Mouse (Mus musculus) kidney, postnatal 0 days (tissue): ENCODE measurements at regions not wholly inside any gene's neighbourhood (a gene's known extent, or its start where the extent isn't known, plus 50 kb on each side); places are given as distances from the start of the nearest gene placed in this dataset.
A peak's percentile ranks its signal among the peaks of the same experiment; 100 is the strongest.

Experiments used
- ATAC-seq: fragments of 200-750 bp; cut with Nextera tagmentation; replicated peaks from 2 replicates; pipeline ENCODE4 v1.8.0; 2017; ENCODE audit warnings: low read depth, moderate number of reproducible peaks, moderate TSS enrichment, moderate library complexity; ENCODE audit not compliant: low FRiP score
- DNase-seq: peaks from one replicate; pipeline ENCODE4 v3.0.0-alpha.2; 2016; ENCODE audit warnings: low spot score
- H3K27ac ChIP-seq: fragments of 300-500 bp; sonication (generic); 2 replicates; pipeline ENCODE4 v1.5.1; 2014; ENCODE audit warnings: mild to moderate bottlenecking
- H3K27me3 ChIP-seq: fragments of 300-500 bp; sonication (generic); 2 replicates; pipeline ENCODE4 v1.6.1; 2014; ENCODE audit warnings: low read length, mixed read lengths; ENCODE audit not compliant: insufficient read depth
- H3K36me3 ChIP-seq: fragments of 300-500 bp; sonication (generic); 2 replicates; pipeline ENCODE4 v1.6.1; 2014; ENCODE audit warnings: low read length, mixed read lengths; ENCODE audit not compliant: insufficient read depth
- H3K4me1 ChIP-seq: fragments of 300-500 bp; sonication (generic); replicated peaks from 2 replicates; pipeline ENCODE4 v1.6.1; 2014; ENCODE audit warnings: antibody characterized with exemption, low read length, mixed read lengths; ENCODE audit not compliant: insufficient read depth
- H3K4me2 ChIP-seq: fragments of 300-500 bp; sonication (generic); 2 replicates; pipeline ENCODE4 v1.6.1; 2014; ENCODE audit warnings: mild to moderate bottlenecking, low read length, moderate library complexity, mixed read lengths
- H3K4me3 ChIP-seq: fragments of 300-500 bp; sonication (generic); replicated peaks from 2 replicates; pipeline ENCODE4 v1.5.1; 2014; ENCODE audit warnings: low read depth, low read length
- H3K9ac ChIP-seq: fragments of 300-500 bp; sonication (generic); 2 replicates; pipeline ENCODE4 v1.6.1; 2014; ENCODE audit warnings: low read depth, low read length
- H3K9me3 ChIP-seq: fragments of 300-500 bp; sonication (generic); replicated peaks from 2 replicates; pipeline ENCODE4 v1.6.1; 2016; ENCODE audit warnings: low read length, inconsistent platforms, mixed read lengths
- CTCF ChIP-seq: IDR thresholded peaks from 2 replicates; pipeline ENCODE4 v1.5.1; 2016; ENCODE audit warnings: antibody characterized with exemption, low read depth, mild to moderate bottlenecking, moderate library complexity
- WGBS: fragments of 180-500 bp; shearing (Covaris S2); extraction: QIAGEN DNeasy Blood & Tissue Kit; methylation state at CpG from one replicate; pipeline ENCODE4 v1.1.7; 2014; 5-methylcytosine and 5-hydroxymethylcytosine counted together

- WGBS, result 87% methylated on average over 1 of the region's 1 CpGs
- DNase-seq (no peak), ATAC-seq (no peak)
- Histone ChIP-seq H3K4me1 (no peaks in the 10 kb centered on the region), H3K4me3 (no peak overlapping the region), H3K4me2 (no peak overlapping the region), H3K27ac (no peak overlapping the region), H3K9me3 (no peaks in the 10 kb centered on the region), H3K36me3 (no peaks in the 10 kb centered on the region), H3K27me3 (no peaks in the 10 kb centered on the region), H3K9ac (no peak overlapping the region)
- TF ChIP-seq CTCF, result no peak
These were observed 79.1 kb upstream of the Tank start for GRCm38 (mm10) chr2:61499266-61499665.

DNA sequence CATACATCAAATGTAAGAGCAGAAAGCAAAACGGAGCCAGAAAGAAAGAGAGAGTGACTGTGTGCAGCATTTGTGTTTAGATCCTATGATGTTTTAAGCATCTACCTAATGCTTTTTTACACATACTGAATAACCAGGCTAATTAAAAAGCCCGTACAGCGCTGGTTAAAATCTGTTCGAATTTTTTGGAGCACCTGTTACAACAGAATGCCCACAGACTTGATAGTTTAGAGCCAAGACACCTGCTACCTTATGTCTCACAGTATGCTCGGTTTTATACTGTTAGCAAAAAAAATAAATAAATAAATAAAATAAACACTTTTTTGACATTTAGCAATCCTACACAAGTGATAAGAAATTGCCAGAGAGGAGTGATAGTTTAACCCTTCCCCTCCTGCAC lies 80.5 kb upstream of the Tank start:
- Histone ChIP-seq H3K9ac (no peak overlapping the region), H3K27ac (no peak overlapping the region), H3K9me3 (no peaks in the 10 kb centered on the region), H3K4me3 (no peak overlapping the region), H3K27me3 (no peaks in the 10 kb centered on the region), H3K36me3 (no peaks in the 10 kb centered on the region), H3K4me1 (no peaks in the 10 kb centered on the region), H3K4me2 (no peak overlapping the region)
- ATAC-seq (no peak), DNase-seq (no peak)
- no peak for TF ChIP-seq CTCF
- 54% methylated on average over 5 of the region's 5 CpGs for WGBS

- ATAC-seq, result no peak
- WGBS, result 89% methylated on average over 2 of the region's 2 CpGs
- H3K27me3 ChIP-seq, result no peaks in the 10 kb centered on the region
- H3K4me3 ChIP-seq, result no peak overlapping the region
- TF ChIP-seq CTCF, result no peak
- H3K4me2 ChIP-seq, result no peak overlapping the region
- no peaks in the 10 kb centered on the region for H3K4me1 ChIP-seq
- H3K9ac ChIP-seq, result no peak overlapping the region
- H3K27ac ChIP-seq, result no peak overlapping the region
- DNase-seq, result no peak
- H3K36me3 ChIP-seq, result no peaks in the 10 kb centered on the region
- no peaks in the 10 kb centered on the region for H3K9me3 ChIP-seq
These were observed 81.4 kb upstream of the Tank start for GRCm38 (mm10) chr2:61496968-61497367.

GRCm38 (mm10) chr2:61493918-61494712 lies 84.3 kb upstream of the Tank start:
- Histone ChIP-seq H3K4me3 (no peak overlapping the region), H3K27me3 (no peaks in the 10 kb centered on the region), H3K9me3 (no peaks in the 10 kb centered on the region), H3K4me2 (peak overlapping the region; percentile 39), H3K4me1 (no peaks in the 10 kb centered on the region), H3K9ac (no peak overlapping the region), H3K36me3 (no peaks in the 10 kb centered on the region), H3K27ac (no peak overlapping the region)
- ATAC-seq (no peak), DNase-seq (peak; percentile 86)
- 46% methylated on average over 11 of the region's 11 CpGs for WGBS
- peak; percentile 91 for TF ChIP-seq CTCF

DNA sequence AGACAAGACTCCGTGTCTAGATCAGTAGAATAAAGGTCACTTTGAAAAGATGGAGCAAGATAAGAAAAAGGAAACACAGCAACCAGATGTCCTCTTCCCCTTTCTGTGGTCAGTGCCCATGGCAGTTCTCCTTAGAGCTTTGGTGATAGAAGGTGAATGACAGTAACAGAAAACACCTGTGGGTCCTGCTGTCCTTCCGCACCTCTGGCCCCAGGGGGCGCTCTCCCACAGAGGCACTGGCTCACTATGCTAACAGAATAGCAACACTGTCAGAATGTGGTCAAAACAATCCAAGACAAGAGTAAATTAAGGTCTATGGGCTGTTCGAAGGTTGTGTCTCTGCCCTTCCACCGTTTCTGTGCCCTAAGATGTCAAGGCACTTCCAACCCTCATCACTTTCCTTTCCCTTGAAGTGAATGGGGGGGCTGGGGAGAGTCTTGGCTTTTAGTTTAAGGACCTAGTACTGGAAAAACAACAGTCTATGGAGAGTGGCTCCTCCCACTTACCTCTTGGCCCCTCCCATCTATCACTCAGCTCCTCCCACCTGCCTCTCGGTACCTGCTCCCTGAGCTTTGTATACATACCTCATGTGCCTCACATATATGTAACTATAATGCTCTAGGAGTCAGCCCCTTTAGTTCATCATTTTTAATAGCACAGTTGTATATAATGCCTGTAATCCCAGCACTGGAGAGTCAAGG lies 86.2 kb upstream of the Tank start:
- Histone ChIP-seq H3K4me3 (no peak overlapping the region), H3K27ac (no peak overlapping the region), H3K4me1 (no peaks in the 10 kb centered on the region), H3K36me3 (no peaks in the 10 kb centered on the region), H3K9me3 (no peaks in the 10 kb centered on the region), H3K9ac (no peak overlapping the region), H3K27me3 (no peaks in the 10 kb centered on the region), H3K4me2 (no peak overlapping the region)
- ATAC-seq, result no peak; the same call in 1 of the 2 replicates
- peak; percentile 4 for DNase-seq
- 66% methylated on average over 6 of the region's 6 CpGs for WGBS
- peak; percentile 60 for TF ChIP-seq CTCF

- Histone ChIP-seq H3K27ac (no peak overlapping the region), H3K27me3 (no peaks in the 10 kb centered on the region), H3K9ac (no peak overlapping the region), H3K4me2 (no peak overlapping the region), H3K4me1 (no peaks in the 10 kb centered on the region), H3K36me3 (no peaks in the 10 kb centered on the region), H3K4me3 (no peak overlapping the region), H3K9me3 (no peaks in the 10 kb centered on the region)
- whole genome bisulfite sequencing, result 82% methylated on average over 10 of the region's 10 CpGs
- ATAC-seq (no peak), DNase-seq (no peak)
- TF ChIP-seq CTCF, result peak; percentile 28; the same call in 1 of the 2 replicates
These were observed 87.8 kb upstream of the Tank start for GRCm38 (mm10) chr2:61490436-61491109.
